Mouse (Mus musculus): ENCODE measurements around the gene Ints13. TPM values are rescaled to one million over a fixed set of nuclear protein-coding genes. Genes with fewer than 3 reads are reported as not detected.

The Ints13 gene
- total RNA-seq, 1 experiment from 2014 or later, result 116 TPM

GRCm38 (mm10) chr6:146504459-146504858, 73.2 kb downstream of the Ints13 start:
- no peak for ATAC-seq (replicated peaks; ENCODE audit: insufficient number of reproducible peaks, low FRiP score, low TSS enrichment, poor library complexity, severe bottlenecking)

GRCm38 (mm10) chr6:146502856-146503255, 74.8 kb downstream of the Ints13 start:
- no peak for ATAC-seq (replicated peaks; ENCODE audit: insufficient number of reproducible peaks, low FRiP score, low TSS enrichment, poor library complexity, severe bottlenecking)

GRCm38 (mm10) chr6:146501866-146502804, 75.5 kb downstream of the Ints13 start, which contains the start of gene Itpr2:
Gene Itpr2 (minus strand): TSS chr6:146502223.
- ATAC-seq (replicated peaks; ENCODE audit: insufficient number of reproducible peaks, low FRiP score, low TSS enrichment, poor library complexity, severe bottlenecking), result peak; percentile 29; the same call in 1 of the 2 replicates

DNA sequence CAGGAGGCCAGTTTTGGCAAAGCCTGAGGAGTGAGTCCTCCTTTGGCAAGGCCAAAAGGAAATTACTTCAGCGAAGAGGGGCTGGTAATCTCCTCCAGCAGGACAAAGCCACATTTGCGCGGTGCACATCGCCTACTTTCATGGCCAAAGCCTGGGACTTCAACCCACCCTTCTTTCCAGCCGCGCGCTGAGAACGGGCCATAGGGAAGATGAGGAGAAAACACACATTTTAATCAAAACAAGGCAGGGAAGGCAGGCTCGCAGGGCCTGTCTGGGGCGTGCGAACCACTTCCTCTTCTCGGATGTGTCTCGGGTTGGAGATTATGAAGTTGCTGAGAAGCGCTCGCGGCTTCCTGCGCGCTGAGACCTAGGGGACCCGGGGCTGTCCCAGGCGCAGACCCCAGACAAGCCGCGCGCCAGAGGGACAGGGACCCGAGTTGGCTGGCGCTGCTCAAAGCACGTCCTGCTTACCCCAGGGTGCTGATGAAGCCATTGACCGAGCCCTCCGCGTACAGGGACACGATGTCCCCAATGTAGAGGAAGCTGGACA, 76.2 kb downstream of the Ints13 start:
- ATAC-seq (replicated peaks; ENCODE audit: insufficient number of reproducible peaks, low FRiP score, low TSS enrichment, poor library complexity, severe bottlenecking), result peak; percentile 72

- no peak for ATAC-seq (replicated peaks; ENCODE audit: insufficient number of reproducible peaks, low FRiP score, low TSS enrichment, poor library complexity, severe bottlenecking)
Measured at GRCm38 (mm10) chr6:146500771-146501170, 76.9 kb downstream of the Ints13 start.

DNA sequence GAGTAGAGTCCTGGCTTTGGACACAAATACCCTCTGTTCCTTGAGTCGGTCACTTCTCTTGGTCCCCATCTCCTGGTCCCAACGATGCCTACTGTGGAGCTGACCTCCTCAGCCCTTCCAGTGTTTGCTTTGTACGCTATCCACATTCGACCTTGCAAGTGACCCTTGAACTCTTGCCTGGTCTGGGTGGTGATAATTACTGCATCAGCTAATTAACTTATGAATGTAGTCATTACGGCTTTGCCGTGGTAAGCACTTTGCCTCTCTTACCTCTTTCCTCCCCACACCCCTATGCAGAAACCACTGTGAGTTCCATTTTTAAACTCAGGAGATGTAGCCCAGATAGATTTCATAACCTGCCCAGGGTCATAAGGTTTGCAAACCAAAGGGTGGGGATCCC, 77.4 kb downstream of the Ints13 start:
- no peak for ATAC-seq (replicated peaks; ENCODE audit: insufficient number of reproducible peaks, low FRiP score, low TSS enrichment, poor library complexity, severe bottlenecking)

Other genes starting within 250 kb of the Ints13 start
- 40.7 to 122 TPM (median 45.7 TPM) in 3 replicates for gene Itpr2, start 75.6 kb downstream of the Ints13 start, total RNA-seq (2017)
- gene Fgfr1op2, start 632 bp downstream of the Ints13 start, total RNA-seq (2017), result 234 to 259 TPM (median 240 TPM) in 3 replicates
- gene Med21, start 64.7 kb upstream of the Ints13 start, total RNA-seq (2017), result 67.9 to 97.9 TPM (median 85.9 TPM) in 3 replicates
- 20.2 to 24.6 TPM (median 21.3 TPM) in 3 replicates for gene Tm7sf3, start 65.0 kb upstream of the Ints13 start, total RNA-seq (2017)
- 11.4 to 19.1 TPM (median 18.1 TPM) in 3 replicates for gene Stk38l, start 147.2 kb upstream of the Ints13 start, total RNA-seq (2017)
- gene Arntl2, start 218.2 kb upstream of the Ints13 start, total RNA-seq (2017), result 0.64 to 1.6 TPM (median 1.4 TPM) in 3 replicates

All from monocyte, adult 5-6 weeks (primary cell).